Mouse (Mus musculus) kidney, postnatal 10 days (tissue): ENCODE results near the gene Tpmt.

Source experiments
- DNase-seq: peaks from one replicate; pipeline ENCODE4 v3.0.0; 2021; ENCODE audit warnings: mixed read lengths

The Tpmt gene

DNA sequence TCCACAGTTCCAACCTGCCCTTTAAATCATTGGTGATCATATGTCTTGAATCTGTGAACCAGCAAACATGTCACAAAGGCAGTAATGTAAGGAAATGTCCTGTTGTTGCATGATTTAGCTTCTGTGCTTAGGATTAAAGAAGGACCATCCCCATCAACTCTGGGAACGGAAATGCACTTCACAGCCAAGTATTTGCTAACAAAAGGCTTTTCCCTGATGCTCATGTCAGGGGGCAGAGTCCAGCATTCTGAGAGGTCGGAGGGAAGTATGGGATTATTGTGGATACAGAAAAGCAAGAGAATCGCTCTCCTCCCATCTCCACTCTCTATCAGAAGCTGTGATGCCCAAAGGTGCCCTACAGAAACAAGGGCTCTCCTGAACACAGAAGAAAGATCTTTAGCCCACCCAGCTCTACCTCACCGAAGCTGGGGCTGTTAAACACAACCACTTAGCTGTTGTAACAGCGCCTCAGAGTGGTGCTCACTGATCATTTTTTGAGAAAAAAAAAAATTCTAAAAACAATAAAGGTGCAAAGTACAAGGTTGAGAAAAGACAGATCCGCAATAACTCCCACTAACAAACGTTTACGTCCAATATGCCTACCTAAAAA is 2.4 kb downstream of the Tpmt start:
- peak; percentile 27 for DNase-seq

GRCm38 (mm10) chr13:47040061-47040460 is 4.5 kb downstream of the Tpmt start:
- DNase-seq: no peak

GRCm38 (mm10) chr13:47037946-47038345 is 6.6 kb downstream of the Tpmt start:
- DNase-seq: no peak

DNA sequence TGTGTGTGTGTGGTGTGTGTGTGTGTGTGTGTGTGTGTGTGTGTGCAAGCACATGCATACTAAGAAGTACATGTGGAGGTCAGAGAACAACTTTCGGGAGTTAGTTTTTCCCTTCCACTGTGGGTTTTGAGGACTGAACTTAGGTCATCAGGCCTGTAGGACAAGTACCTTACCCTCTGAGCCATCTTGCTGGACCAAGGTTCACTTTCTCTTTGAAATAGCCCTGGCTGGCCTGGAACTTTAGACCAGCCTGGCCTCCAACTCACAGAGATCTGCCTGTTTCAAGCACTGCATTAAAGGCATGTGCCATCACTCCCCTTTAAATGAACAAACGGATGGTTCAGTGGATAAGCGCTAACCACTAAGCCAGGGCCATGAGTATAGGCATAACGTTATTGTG is 10.9 kb downstream of the Tpmt start:
- DNase-seq: no peak

DNA sequence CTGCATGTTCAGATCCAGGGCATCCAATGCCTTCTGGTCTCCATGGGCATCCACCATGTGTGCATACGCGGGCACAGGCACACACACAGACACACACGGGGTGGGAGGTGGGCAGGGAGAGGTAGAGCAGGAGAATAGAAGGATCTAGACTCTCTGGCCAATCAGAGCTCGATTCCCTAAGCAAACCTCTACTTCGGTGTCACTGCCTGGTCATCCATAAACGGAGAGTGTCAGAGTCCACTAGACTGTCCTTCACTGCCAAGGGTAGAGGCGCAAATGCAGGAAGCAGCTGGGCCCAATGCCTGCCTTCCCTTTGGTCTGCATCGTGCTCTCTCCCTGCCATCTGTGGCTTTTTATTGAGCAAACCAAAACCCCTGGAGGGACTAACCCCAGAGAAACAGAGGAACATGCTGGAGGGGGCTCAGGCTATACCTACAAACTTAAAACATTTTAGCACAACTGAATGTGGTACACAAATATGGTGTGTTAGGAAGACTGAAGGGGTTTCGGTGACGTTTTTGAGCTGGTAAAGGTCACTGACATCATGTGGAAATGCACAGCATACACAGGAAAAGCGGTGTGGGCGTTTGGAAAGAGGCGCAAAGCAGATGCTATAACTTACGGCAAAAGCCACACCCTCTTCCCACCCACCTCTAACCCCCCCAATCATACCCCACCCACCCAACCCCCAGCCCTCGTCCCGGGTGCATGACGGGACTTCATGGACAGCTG is 14.0 kb downstream of the Tpmt start:
- peak; percentile 29 for DNase-seq

- no peak for DNase-seq
Measured at GRCm38 (mm10) chr13:47020798-47021197, 23.7 kb downstream of the Tpmt start.

- DNase-seq: no peak
Measured at GRCm38 (mm10) chr13:47019774-47020173, 24.8 kb downstream of the Tpmt start.

DNA sequence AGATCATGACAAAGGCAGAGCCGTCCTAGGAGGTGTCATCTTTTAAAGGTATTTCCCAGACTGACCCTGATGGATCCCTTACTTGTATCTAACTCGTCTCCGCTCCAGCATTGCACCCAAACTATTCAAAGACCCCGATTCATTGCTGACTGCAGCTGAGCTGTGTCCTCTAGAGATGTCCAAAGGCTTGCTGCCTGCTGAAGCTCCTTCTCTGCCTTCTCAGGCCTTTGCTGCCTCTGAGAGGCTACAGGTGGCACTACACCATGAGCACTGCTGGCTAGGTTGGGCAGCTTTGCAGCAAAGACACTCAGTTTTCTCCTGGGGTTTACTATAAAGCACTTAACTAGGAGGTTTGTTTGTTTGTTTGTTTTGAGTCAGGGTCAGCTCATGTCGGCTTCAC is 27.3 kb downstream of the Tpmt start:
- peak; percentile 75 for DNase-seq

- DNase-seq: no peak
Measured at GRCm38 (mm10) chr13:47015195-47015501, 29.4 kb downstream of the Tpmt start.

- DNase-seq: peak; percentile 85
Measured at GRCm38 (mm10) chr13:47014334-47015194, 30.0 kb downstream of the Tpmt start, which contains the start of gene Nhlrc1. Gene Nhlrc1, minus strand, starts transcription at chr13:47014850.

DNA sequence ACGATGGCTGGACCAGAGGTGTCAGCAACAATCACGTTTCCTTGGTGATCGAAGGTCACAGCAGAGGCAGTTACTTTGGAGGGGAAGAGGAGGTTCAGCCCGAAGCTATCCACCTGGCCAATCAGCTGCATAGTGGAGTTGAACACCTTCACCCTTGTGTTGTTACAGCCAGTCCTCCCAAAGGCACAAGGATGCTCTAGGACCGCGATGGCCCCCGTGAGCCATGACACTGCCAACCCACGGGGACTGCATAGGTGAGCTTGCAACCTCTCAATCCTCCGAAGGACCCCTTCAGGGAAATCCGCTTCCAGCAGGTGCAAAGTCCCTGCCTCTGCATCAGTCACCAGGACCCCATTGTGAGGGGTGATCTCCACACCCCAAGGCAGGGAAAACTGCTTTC is 30.8 kb downstream of the Tpmt start:
- no peak for DNase-seq

- no peak for DNase-seq
Measured at GRCm38 (mm10) chr13:47001590-47001989, 42.9 kb downstream of the Tpmt start.

DNA sequence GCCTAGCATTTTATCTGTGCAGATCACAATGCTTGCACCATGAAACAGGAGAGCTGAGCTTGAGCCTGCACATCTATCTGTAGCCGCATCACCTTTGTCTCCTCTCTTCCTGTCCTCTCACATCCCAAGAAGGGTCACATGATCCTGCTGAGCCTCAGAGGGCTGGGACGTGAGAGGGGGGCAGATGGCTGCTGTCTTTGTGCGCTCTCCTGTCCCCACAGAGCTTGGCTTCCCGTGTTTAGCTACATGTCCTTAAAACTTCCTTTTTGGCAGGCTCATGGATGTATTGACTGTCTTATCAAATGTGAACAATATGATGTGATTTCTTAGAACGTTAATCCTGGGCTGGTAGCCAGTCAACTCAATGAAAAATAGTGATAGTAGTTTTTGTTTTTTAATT is 45.0 kb downstream of the Tpmt start:
- no peak for DNase-seq

- DNase-seq: no peak
Measured at GRCm38 (mm10) chr13:46997355-46997754, 47.2 kb downstream of the Tpmt start.

DNA sequence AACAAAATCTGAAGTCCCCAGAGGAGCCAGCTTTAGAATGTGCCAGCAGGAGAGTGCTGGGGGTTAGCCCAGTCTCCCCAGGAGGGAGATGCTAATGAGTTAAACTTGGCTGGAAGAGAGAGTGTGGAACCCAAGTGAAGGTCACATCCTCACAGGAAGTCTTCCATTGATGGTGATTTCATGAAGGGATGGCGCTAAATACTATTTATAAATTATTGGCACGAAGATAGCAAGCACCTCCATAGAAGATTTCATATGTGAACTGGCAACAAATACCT is 51.3 kb downstream of the Tpmt start:
- no peak for DNase-seq

DNA sequence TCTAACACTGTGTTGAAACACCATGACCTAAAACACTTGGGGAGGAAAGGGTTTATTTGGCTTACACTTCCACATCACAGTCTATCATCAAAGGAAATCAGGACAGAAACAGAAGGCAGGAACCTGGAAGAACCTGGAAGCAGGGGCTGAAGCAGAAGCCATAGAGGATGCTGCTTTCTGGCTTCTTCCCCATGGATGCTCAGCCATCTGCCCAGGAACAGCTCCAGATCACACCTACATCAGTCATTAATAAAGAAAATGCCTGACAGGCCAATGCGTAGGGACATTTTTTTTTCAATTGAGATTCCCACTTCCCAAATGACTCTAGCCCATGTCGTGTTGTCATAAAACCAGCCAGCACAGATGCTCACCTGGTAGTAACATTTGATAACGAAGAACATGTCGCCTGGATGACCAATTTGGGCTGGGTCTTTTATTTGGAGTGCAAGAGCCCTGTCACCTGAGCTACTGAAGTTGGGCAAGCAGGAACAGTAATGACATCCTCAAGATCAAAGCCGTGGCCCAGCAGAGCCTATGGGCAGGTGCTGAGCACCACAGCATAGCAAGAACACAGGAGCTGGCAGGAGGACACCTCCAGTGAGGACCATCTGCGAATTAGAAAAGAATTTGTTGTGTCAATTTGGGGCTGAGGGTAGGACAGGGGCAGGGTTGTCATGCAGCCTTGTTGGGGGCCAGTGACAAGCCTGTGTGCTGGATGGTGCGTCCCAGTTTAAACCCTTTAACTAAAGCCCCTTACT is 51.8 kb downstream of the Tpmt start:
- DNase-seq: no peak

GRCm38 (mm10) chr13:46990376-46991011 is 54.0 kb downstream of the Tpmt start:
- DNase-seq: no peak

- DNase-seq: no peak
Measured at GRCm38 (mm10) chr13:46987941-46988340, 56.6 kb downstream of the Tpmt start.

- no peak for DNase-seq
Measured at GRCm38 (mm10) chr13:46986208-46986607, 58.3 kb downstream of the Tpmt start.

GRCm38 (mm10) chr13:46983878-46984277 is 60.7 kb downstream of the Tpmt start:
- no peak for DNase-seq

DNA sequence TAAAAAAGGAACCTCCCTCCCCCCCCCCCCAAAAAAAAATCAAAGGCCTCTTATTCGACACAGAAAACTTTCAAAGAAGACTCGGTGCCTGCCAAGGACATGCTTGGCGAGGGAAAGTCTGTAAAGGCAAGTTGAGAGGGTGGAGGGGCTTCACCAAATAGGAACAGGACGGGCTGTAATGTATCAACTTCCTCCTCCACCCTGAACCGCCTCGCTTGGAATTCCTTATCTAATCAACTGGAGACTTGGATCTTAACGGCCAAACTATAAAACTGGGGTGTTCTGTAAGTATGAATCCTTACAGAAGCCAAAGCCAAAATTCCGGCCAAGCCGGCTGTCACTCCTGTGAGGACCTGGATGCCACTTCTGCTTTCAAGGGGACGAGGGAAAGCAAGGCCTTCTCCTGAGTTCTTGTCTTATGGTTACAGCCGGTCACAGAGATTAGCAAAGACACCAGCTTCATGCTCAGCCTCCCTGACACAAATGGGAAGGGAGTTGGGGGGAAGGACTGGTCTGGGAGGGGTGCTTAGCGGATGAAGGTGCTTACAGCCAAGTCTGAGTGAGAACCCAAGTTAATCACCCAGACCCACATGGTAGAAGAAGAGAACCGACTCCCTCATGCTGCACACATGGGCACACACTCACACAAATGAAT is 64.6 kb downstream of the Tpmt start:
- DNase-seq: no peak

DNA sequence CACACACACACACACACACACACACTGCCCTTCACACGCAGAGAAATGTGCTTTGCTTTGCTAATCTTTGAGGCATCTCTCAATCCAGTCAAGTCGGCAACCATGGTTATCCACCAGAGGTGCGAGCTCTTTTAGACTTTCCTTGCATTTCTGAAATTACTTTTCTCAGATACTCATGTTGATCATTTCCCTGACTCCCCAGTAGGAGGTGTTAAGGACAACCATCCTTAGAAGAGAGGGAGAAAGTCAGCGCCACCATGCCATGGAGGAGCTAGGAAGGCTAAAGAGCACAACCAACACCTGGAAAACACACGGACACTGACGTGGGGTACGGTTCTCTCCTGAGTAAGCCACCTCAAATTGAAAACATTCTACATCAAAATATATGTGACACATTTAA is 68.0 kb downstream of the Tpmt start:
- no peak for DNase-seq
